Mouse (Mus musculus) small intestine, adult 2 months (tissue): ENCODE measurements around the gene Gm614.

Source experiments
- CTCF ChIP-seq: fragments of 200-500 bp; IDR thresholded peaks from 2 replicates; pipeline ENCODE4 v1.5.1; 2012; ENCODE audit warnings: low read depth, mild to moderate bottlenecking, control low read depth, inconsistent platforms, low read length, moderate library complexity, mixed read lengths; ENCODE audit not compliant: insufficient replicate concordance, insufficient read length; ENCODE audit errors: extremely low read depth
- POLR2A ChIP-seq: fragments of 200-500 bp; IDR thresholded peaks from 2 replicates; pipeline ENCODE4 v1.6.1; 2012; ENCODE audit warnings: low read depth, mild to moderate bottlenecking, control low read depth, inconsistent platforms, low read length, moderate library complexity

GRCm38 (mm10) chrX:101253952-101254729 lies 9.7 kb downstream of the Gm614 start, which contains the start of gene Foxo4:
- TF ChIP-seq CTCF: no peak
- no peak for TF ChIP-seq POLR2A
